Mouse (Mus musculus): ENCODE measurements around the gene Arfgef2. TPM values are rescaled to one million over a fixed set of nuclear protein-coding genes. Genes with fewer than 3 reads are reported as not detected.
A peak's percentile ranks its signal among the peaks of the same experiment; 100 is the strongest.
"Not testable (repeated sequence)": the region's sequence is repeated elsewhere in the genome, so short reads cannot be mapped to it uniquely, and the experiment has no call there.

The Arfgef2 gene
- polyA plus RNA-seq, 1 experiment from 2014 or later = 6.3 TPM

- 22% methylated on average over 2 of the region's 2 CpGs for WGBS (ENCODE audit: insufficient replicate concordance)
- no peak overlapping the region for H3K9ac ChIP-seq (ENCODE audit: low read depth, low read length)
- no peaks in the 10 kb centered on the region for H3K9me3 ChIP-seq (replicated peaks; ENCODE audit: control insufficient read depth, low read length)
- no peaks in the 10 kb centered on the region for H3K4me1 ChIP-seq (ENCODE audit: control insufficient read depth, insufficient read depth, low read length)
- no peaks in the 10 kb centered on the region for H3K27me3 ChIP-seq (ENCODE audit: control insufficient read depth, insufficient read depth, low read length)
- no peak overlapping the region for H3K27ac ChIP-seq (ENCODE audit: low read depth, low read length)
- no peaks in the 10 kb centered on the region for H3K36me3 ChIP-seq (ENCODE audit: control insufficient read depth, insufficient read depth, low read length)
- H3K4me2 ChIP-seq = no peak overlapping the region
- no peak overlapping the region for H3K4me3 ChIP-seq (ENCODE audit: low read depth, low read length)
- ATAC-seq (replicated peaks; ENCODE audit: insufficient number of reproducible peaks, low FRiP score, low TSS enrichment) = no peak
These were observed 29.1 kb upstream of the Arfgef2 start for GRCm38 (mm10) chr2:166776272-166776671.

DNA sequence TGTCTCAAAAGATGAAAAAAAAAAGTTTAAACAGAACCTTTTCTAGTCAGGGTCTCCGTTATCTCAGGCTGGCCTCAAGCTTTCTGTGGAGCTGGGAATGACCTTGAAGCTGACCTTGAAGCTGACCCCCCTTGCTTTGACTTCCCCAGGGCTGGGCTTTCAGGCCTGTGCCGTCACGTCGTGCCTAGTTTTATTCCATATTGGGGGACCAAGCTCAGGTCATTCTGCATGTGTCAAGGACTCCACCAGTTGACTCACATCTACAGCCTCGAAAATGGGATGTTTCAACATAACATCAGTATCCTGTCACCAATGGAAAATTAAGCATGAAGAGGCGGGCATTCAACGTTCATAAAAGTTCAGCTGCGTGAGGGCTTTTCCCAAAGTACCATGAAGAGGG lies 25.4 kb upstream of the Arfgef2 start:
- Histone ChIP-seq H3K9ac (ENCODE audit: low read depth, low read length) (no peak overlapping the region), H3K27ac (ENCODE audit: low read depth, low read length) (no peak overlapping the region), H3K4me3 (ENCODE audit: low read depth, low read length) (no peak overlapping the region), H3K4me1 (ENCODE audit: control insufficient read depth, insufficient read depth, low read length) (no peaks in the 10 kb centered on the region), H3K36me3 (ENCODE audit: control insufficient read depth, insufficient read depth, low read length) (no peaks in the 10 kb centered on the region), H3K9me3 (replicated peaks; ENCODE audit: control insufficient read depth, low read length) (no peaks in the 10 kb centered on the region), H3K27me3 (ENCODE audit: control insufficient read depth, insufficient read depth, low read length) (no peaks in the 10 kb centered on the region), H3K4me2 (no peak overlapping the region)
- WGBS (ENCODE audit: insufficient replicate concordance) = 77% methylated on average over 8 of the region's 8 CpGs
- no peak for ATAC-seq (replicated peaks; ENCODE audit: insufficient number of reproducible peaks, low FRiP score, low TSS enrichment)

GRCm38 (mm10) chr2:166780980-166781578 lies 24.3 kb upstream of the Arfgef2 start:
- Histone ChIP-seq H3K4me3 (ENCODE audit: low read depth, low read length) (no peak overlapping the region), H3K27ac (ENCODE audit: low read depth, low read length) (no peak overlapping the region), H3K36me3 (ENCODE audit: control insufficient read depth, insufficient read depth, low read length) (no peaks in the 10 kb centered on the region), H3K9me3 (replicated peaks; ENCODE audit: control insufficient read depth, low read length) (no peaks in the 10 kb centered on the region), H3K4me2 (no peak overlapping the region), H3K9ac (ENCODE audit: low read depth, low read length) (no peak overlapping the region), H3K4me1 (ENCODE audit: control insufficient read depth, insufficient read depth, low read length) (peaks cover 4% of the 10 kb centered on the region; the same call in 1 of the 2 replicates), H3K27me3 (ENCODE audit: control insufficient read depth, insufficient read depth, low read length) (no peaks in the 10 kb centered on the region; the same call in 1 of the 2 replicates)
- no peak for ATAC-seq (replicated peaks; ENCODE audit: insufficient number of reproducible peaks, low FRiP score, low TSS enrichment)
- WGBS (ENCODE audit: insufficient replicate concordance) = 15% methylated on average over 9 of the region's 9 CpGs

DNA sequence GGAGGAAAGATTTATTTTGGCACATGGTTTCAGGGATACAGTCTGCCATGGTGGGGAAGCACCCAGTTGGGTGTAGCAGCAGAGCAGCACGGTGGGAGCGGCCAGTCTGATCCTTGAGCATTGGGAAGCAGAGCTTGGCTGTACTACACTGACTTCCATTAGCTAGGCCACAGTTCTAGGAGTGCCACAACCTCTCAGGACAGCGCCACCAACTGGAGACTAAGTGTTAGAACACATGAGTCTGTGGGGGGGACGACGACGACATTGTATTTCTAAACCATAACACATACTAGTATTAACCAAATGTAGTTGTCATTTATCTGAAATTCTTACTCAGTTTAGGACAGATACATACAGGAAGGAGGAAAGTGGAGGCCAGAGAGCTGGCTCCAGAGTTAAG lies 21.0 kb upstream of the Arfgef2 start:
- H3K9ac ChIP-seq (ENCODE audit: low read depth, low read length) = no peak overlapping the region
- WGBS (ENCODE audit: insufficient replicate concordance) = 82% methylated on average over 6 of the region's 6 CpGs
- 0 out of 2 replicates have a peak, but pooled peaks have one; percentile 16 for ATAC-seq (replicated peaks; ENCODE audit: insufficient number of reproducible peaks, low FRiP score, low TSS enrichment)
- H3K36me3 ChIP-seq (ENCODE audit: control insufficient read depth, insufficient read depth, low read length) = no peaks in the 10 kb centered on the region
- no peak overlapping the region for H3K4me2 ChIP-seq
- H3K27me3 ChIP-seq (ENCODE audit: control insufficient read depth, insufficient read depth, low read length) = no peaks in the 10 kb centered on the region; the same call in 1 of the 2 replicates
- H3K9me3 ChIP-seq (replicated peaks; ENCODE audit: control insufficient read depth, low read length) = no peaks in the 10 kb centered on the region
- H3K4me1 ChIP-seq (ENCODE audit: control insufficient read depth, insufficient read depth, low read length) = peaks cover 4% of the 10 kb centered on the region; the same call in 1 of the 2 replicates
- H3K27ac ChIP-seq (ENCODE audit: low read depth, low read length) = no peak overlapping the region
- no peak overlapping the region for H3K4me3 ChIP-seq (ENCODE audit: low read depth, low read length)

DNA sequence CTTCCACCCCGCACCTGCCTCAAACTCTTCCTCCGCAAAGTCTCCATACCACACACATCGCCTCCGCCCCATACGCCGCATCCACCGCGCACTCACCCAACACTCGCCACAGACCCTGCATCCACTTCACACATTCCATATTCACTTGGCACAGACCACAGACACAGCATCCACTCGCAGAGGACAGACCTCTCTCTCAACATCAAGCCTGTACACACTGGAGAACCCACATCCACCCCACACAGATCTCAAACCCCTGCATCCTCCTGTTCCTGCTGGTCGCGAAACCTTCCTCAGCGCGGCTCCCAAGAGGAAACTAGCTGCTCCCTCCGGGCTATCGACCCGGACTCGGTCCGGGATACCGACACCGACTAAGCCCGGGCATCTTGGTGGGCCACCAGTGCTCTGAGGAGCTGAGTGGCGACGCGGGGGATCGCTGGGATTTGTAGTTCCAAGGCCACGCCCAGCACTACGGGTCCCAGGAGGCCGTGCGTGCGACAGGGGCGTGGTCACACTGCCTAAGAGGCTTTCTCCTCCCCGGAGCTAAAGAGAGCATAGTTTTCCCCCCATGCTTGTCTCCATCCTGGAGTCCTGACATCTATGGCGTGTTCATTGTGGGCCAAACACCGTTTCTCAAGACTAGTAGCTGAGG lies 18.9 kb upstream of the Arfgef2 start:
- no peak overlapping the region for H3K27ac ChIP-seq (ENCODE audit: low read depth, low read length)
- ATAC-seq (replicated peaks; ENCODE audit: insufficient number of reproducible peaks, low FRiP score, low TSS enrichment) = peak; percentile 86
- no peaks in the 10 kb centered on the region; the same call in 1 of the 2 replicates for H3K27me3 ChIP-seq (ENCODE audit: control insufficient read depth, insufficient read depth, low read length)
- under 1% methylated on average over 35 of the region's 35 CpGs for WGBS (ENCODE audit: insufficient replicate concordance)
- peak overlapping the region; percentile 67 for H3K4me3 ChIP-seq (ENCODE audit: low read depth, low read length)
- H3K4me2 ChIP-seq = peak overlapping the region; percentile 94
- H3K9me3 ChIP-seq (replicated peaks; ENCODE audit: control insufficient read depth, low read length) = no peaks in the 10 kb centered on the region
- peaks cover 4% of the 10 kb centered on the region; the same call in 1 of the 2 replicates for H3K4me1 ChIP-seq (ENCODE audit: control insufficient read depth, insufficient read depth, low read length)
- no peaks in the 10 kb centered on the region for H3K36me3 ChIP-seq (ENCODE audit: control insufficient read depth, insufficient read depth, low read length)
- peak overlapping the region; percentile 83 for H3K9ac ChIP-seq (ENCODE audit: low read depth, low read length)

DNA sequence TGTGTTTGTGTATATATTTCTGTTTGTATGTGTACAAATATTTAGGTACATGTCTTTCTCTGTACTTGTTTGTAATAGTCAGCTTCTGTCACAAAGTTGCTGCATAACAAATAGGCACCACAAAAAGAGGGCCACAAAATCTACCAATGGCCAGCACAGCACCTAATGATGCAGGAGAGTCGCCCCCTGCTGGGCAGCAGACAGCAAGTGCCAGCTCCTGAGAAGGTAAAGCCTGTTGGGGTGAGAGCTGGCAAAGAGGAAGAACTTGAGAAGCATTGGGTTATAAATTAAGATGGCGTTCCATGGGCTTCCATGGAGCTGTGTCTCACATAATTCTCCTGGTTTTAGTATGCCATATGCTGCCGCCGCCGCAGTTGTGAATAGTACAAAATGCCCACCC lies 13.7 kb upstream of the Arfgef2 start:
- no peak for ATAC-seq (replicated peaks; ENCODE audit: insufficient number of reproducible peaks, low FRiP score, low TSS enrichment)
- WGBS (ENCODE audit: insufficient replicate concordance) = 77% methylated on average over 5 of the region's 5 CpGs
- H3K27ac ChIP-seq (ENCODE audit: low read depth, low read length) = no peak overlapping the region
- H3K9me3 ChIP-seq (replicated peaks; ENCODE audit: control insufficient read depth, low read length) = no peaks in the 10 kb centered on the region
- no peaks in the 10 kb centered on the region for H3K27me3 ChIP-seq (ENCODE audit: control insufficient read depth, insufficient read depth, low read length)
- H3K36me3 ChIP-seq (ENCODE audit: control insufficient read depth, insufficient read depth, low read length) = 0 out of 2 replicates have a peak, but pooled peaks cover 3% of the 10 kb centered on the region
- H3K9ac ChIP-seq (ENCODE audit: low read depth, low read length) = no peak overlapping the region
- no peak overlapping the region for H3K4me3 ChIP-seq (ENCODE audit: low read depth, low read length)
- H3K4me1 ChIP-seq (ENCODE audit: control insufficient read depth, insufficient read depth, low read length) = peaks cover 4% of the 10 kb centered on the region
- H3K4me2 ChIP-seq = no peak overlapping the region

- no peaks in the 10 kb centered on the region for H3K9me3 ChIP-seq (replicated peaks; ENCODE audit: control insufficient read depth, low read length)
- 0 out of 2 replicates have a peak, but pooled peaks cover 3% of the 10 kb centered on the region for H3K36me3 ChIP-seq (ENCODE audit: control insufficient read depth, insufficient read depth, low read length)
- peak within 1 kb of the TSS; percentile 76 for H3K4me3 ChIP-seq (ENCODE audit: low read depth, low read length)
- no peaks in the 10 kb centered on the region for H3K27me3 ChIP-seq (ENCODE audit: control insufficient read depth, insufficient read depth, low read length)
- peaks cover 4% of the 10 kb centered on the region for H3K4me1 ChIP-seq (ENCODE audit: control insufficient read depth, insufficient read depth, low read length)
- no peak for ATAC-seq (replicated peaks; ENCODE audit: insufficient number of reproducible peaks, low FRiP score, low TSS enrichment)
- H3K4me2 ChIP-seq = peak within 1 kb of the TSS; percentile 73
- H3K9ac ChIP-seq (ENCODE audit: low read depth, low read length) = peak within 1 kb of the TSS; percentile 82
- peak within 1 kb of the TSS; percentile 23; the same call in 1 of the 2 replicates for H3K27ac ChIP-seq (ENCODE audit: low read depth, low read length)
- 77% methylated on average over 5 of the region's 5 CpGs for WGBS (ENCODE audit: insufficient replicate concordance)
These were observed 13.0 kb upstream of the Arfgef2 start, which contains the start of gene Trp53rkb for GRCm38 (mm10) chr2:166792355-166792754. Gene Trp53rkb, plus strand, starts transcription at chr2:166792531.

GRCm38 (mm10) chr2:166793542-166794214 lies 11.7 kb upstream of the Arfgef2 start:
- not testable (repeated sequence) for H3K4me1 ChIP-seq (ENCODE audit: control insufficient read depth, insufficient read depth, low read length); H3K36me3 ChIP-seq (ENCODE audit: control insufficient read depth, insufficient read depth, low read length); H3K9me3 ChIP-seq (replicated peaks; ENCODE audit: control insufficient read depth, low read length); H3K27me3 ChIP-seq (ENCODE audit: control insufficient read depth, insufficient read depth, low read length)
- ATAC-seq (replicated peaks; ENCODE audit: insufficient number of reproducible peaks, low FRiP score, low TSS enrichment) = peak; percentile 87
- peak overlapping the region; percentile 82 for H3K9ac ChIP-seq (ENCODE audit: low read depth, low read length)
- WGBS (ENCODE audit: insufficient replicate concordance) = under 1% methylated on average over 70 of the region's 76 CpGs
- peak overlapping the region; percentile 73 for H3K4me2 ChIP-seq
- H3K27ac ChIP-seq (ENCODE audit: low read depth, low read length) = peak overlapping the region; percentile 35
- H3K4me3 ChIP-seq (ENCODE audit: low read depth, low read length) = peak overlapping the region; percentile 76
